Comparison of ENCODE assay signal across 15 mouse cellular contexts in genomic region chr1:42098580-42098979, GRCm38 (mm10).
"Had no signal": no experiment of that assay in that cellular context is flagged by ENCODE, and none has a peak within 500 bp of the region (broad histone marks: within the 10 kb centered on the region; RNA-seq: fewer than 3 reads in every experiment).

No protein-coding gene starts in this region.

- H3K36me3 ChIP-seq: liver, embryonic 13.5 days; midbrain, embryonic 13.5 days had no signal

- H3K4me3 ChIP-seq: left cerebral cortex, adult 2 months; liver, embryonic 13.5 days; midbrain, embryonic 13.5 days had no signal

- H3K27me3 ChIP-seq: liver, embryonic 13.5 days; midbrain, embryonic 13.5 days had no signal

- H3K9me3 ChIP-seq: liver, embryonic 13.5 days; midbrain, embryonic 13.5 days had no signal

- H3K9ac ChIP-seq: liver, embryonic 13.5 days; midbrain, embryonic 13.5 days had no signal

- ATAC-seq: midbrain, embryonic 13.5 days; midbrain, embryonic 16.5 days had no signal

- H3K4me2 ChIP-seq: liver, embryonic 13.5 days; midbrain, embryonic 13.5 days had no signal

- DNase-seq: kidney, adult 18-20 months; kidney, adult 9 months; kidney, postnatal 14 days; kidney, postnatal 4 days; layer of hippocampus, postnatal 36 days; liver, embryonic 13.5 days; lung, adult 2 months; right cerebral cortex, postnatal 25 days; thymus, adult 2 months; thymus, postnatal 14 days; thymus, postnatal 4 days had no signal

- H3K4me1 ChIP-seq: liver, embryonic 13.5 days had no signal

- H3K27ac ChIP-seq: left cerebral cortex, adult 2 months; liver, embryonic 13.5 days; macrophage; midbrain, embryonic 13.5 days had no signal
